Mouse (Mus musculus) embryonic facial prominence, embryonic 14.5 days (tissue): ENCODE results near the gene Gfm2. TPM values are rescaled to one million over a fixed set of nuclear protein-coding genes. Genes with fewer than 3 reads are reported as not detected.
"Not testable (repeated sequence)": the region's sequence is repeated elsewhere in the genome, so short reads cannot be mapped to it uniquely, and the experiment has no call there.

Experiments used
- ATAC-seq: fragments of 200-750 bp; cut with Nextera tagmentation; 2 replicates; pipeline ENCODE4 v1.8.0; 2017; ENCODE audit warnings: low read depth, moderate number of reproducible peaks, moderate TSS enrichment
- DNase-seq: peaks from one replicate; pipeline ENCODE4 v3.0.0-alpha.2; 2015; ENCODE audit warnings: low spot score
- H3K27ac ChIP-seq: fragments of 300-500 bp; sonication (generic); replicated peaks from 2 replicates; pipeline ENCODE4 v1.5.1; 2014; ENCODE audit warnings: low read depth, mild to moderate bottlenecking, low read length, moderate library complexity
- H3K27me3 ChIP-seq: fragments of 300-500 bp; sonication (generic); replicated peaks from 2 replicates; pipeline ENCODE4 v1.6.1; 2014; ENCODE audit warnings: low read length; ENCODE audit not compliant: control insufficient read depth, insufficient read depth
- H3K36me3 ChIP-seq: fragments of 300-500 bp; sonication (generic); 2 replicates; pipeline ENCODE4 v1.6.1; 2014; ENCODE audit warnings: low read length, mixed read lengths; ENCODE audit not compliant: control insufficient read depth, insufficient read depth
- H3K4me1 ChIP-seq: fragments of 300-500 bp; sonication (generic); 2 replicates; pipeline ENCODE4 v1.6.1; 2014; ENCODE audit warnings: antibody characterized with exemption, low read length; ENCODE audit not compliant: control insufficient read depth, insufficient read depth
- H3K4me2 ChIP-seq: fragments of 300-500 bp; sonication (generic); 2 replicates; pipeline ENCODE4 v1.6.1; 2014; ENCODE audit warnings: low read depth, mild to moderate bottlenecking, low read length, moderate library complexity, mixed read lengths
- H3K4me3 ChIP-seq: fragments of 300-500 bp; sonication (generic); 2 replicates; pipeline ENCODE4 v1.5.1; 2014; ENCODE audit warnings: low read depth, mild to moderate bottlenecking, low read length
- H3K9ac ChIP-seq: fragments of 300-500 bp; sonication (generic); 2 replicates; pipeline ENCODE4 v1.6.1; 2014; ENCODE audit warnings: low read depth, mild to moderate bottlenecking, low read length, moderate library complexity, mixed read lengths
- H3K9me3 ChIP-seq: fragments of 300-500 bp; sonication (generic); 2 replicates; pipeline ENCODE4 v1.6.1; 2016; ENCODE audit warnings: low read length; ENCODE audit not compliant: control insufficient read depth
- WGBS: fragments of 180-500 bp; shearing (Covaris S2); extraction: QIAGEN DNeasy Blood & Tissue Kit; methylation state at CpG from one replicate; pipeline ENCODE4 v1.1.7; 2014; 5-methylcytosine and 5-hydroxymethylcytosine counted together
- polyA plus RNA-seq: library from polyadenylated mRNA; unstranded; fragments of >200 nt; fragmentation: Nextera tagmentation; extraction: Ambion mirVana; gene quantifications from 2 replicates; pipeline ENCODE4 v1.2.1, GENCODE M21; 2014

Gfm2 gene
- 21.7 and 23.1 TPM in 2 replicates for polyA plus RNA-seq

DNA sequence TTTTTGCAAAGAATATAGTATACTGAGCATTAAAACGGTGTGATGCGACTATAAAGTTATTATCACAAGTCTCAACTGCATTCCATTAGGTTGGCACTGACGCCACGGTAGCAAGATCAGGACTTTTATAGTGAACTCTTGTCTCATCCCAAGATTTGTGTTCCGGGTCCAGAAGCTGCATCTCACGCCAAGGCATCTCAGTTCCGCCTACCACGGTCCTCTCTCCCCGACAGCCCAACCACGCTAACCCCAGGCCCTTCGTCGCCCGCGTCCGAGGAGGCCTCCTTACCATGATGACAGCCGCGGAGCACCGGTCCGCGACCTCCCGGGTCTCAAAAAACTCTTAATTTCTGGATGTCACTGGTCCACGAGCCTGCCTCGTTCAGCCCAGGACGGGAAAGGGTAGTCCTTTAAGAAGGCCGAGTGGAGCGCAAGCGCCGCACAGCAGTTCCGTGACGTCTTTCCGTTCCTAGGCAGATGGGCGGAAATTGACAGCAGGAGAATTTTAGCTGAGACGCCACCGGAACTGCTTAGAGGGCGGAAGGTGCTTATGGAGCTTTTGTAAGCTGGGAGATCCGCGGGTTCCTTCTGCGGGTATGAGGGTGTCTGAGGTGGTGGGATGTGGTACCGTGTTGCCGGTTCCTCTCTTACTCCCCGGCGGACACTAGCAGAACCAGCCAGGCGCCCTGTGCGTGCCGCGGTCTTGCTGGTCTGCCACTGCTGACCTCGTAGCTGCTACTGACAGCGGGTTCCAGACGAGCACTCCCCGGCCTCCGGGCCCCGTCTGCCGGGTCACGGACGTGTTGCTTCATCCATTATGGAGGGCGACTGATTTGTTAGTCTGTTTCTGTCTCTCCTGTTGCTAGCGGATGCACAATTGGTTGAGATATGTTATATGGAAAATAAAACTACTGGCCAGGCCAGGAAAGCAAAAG, at the start of gene Gfm2, which contains the start of gene Nsa2:
Gfm2 (plus strand) TSS at position 472 of the 935 bp plus-strand sequence.
Nsa2 (minus strand) TSS at position 472 of the 935 bp plus-strand sequence.
- H3K4me1 ChIP-seq = peaks cover 3% of the 10 kb centered on the region; the same call in 1 of the 2 replicates
- no peaks in the 10 kb centered on the region for H3K27me3 ChIP-seq
- peak; percentile 98 for ATAC-seq
- H3K9me3 ChIP-seq = no peaks in the 10 kb centered on the region
- under 1% methylated on average over 54 of the region's 57 CpGs for WGBS
- H3K4me2 ChIP-seq = peak within 1 kb of the TSS; percentile 80
- peak within 1 kb of the TSS; percentile 82 for H3K9ac ChIP-seq
- H3K4me3 ChIP-seq = peak within 1 kb of the TSS; percentile 71
- peak within 1 kb of the TSS; percentile 77 for H3K27ac ChIP-seq
- DNase-seq = peak; percentile 97
- H3K36me3 ChIP-seq = peaks cover 27% of the 10 kb centered on the region

DNA sequence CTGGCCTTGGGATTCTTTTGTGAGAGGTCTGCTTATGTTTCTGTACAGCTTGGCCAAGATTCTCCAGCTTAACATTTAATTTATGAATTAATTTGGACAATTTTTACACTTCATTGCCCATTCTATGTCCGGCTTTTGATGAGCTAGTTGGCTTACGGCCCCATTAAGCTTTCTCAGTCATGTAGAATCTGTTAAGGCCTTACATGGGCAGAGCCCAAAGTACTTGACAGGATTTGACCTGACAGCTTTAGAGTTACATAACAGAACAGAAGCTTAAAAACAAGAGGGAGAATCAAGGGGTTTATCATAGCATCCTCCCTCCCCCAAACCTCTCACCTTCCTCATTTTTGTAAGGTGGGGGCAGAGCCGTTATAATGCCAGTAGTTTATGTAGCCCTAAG, 49.6 kb upstream of the Gfm2 start:
- Histone ChIP-seq H3K27me3 (no peaks in the 10 kb centered on the region), H3K4me3 (no peak overlapping the region), H3K9me3 (no peaks in the 10 kb centered on the region), H3K27ac (no peak overlapping the region), H3K36me3 (no peaks in the 10 kb centered on the region), H3K4me2 (no peak overlapping the region), H3K4me1 (no peaks in the 10 kb centered on the region), H3K9ac (no peak overlapping the region)
- ATAC-seq (0 out of 2 replicates have a peak, but pooled peaks have one; percentile 41), DNase-seq (peak; percentile 75)
- 86% methylated on average over 3 of the region's 3 CpGs for WGBS

DNA sequence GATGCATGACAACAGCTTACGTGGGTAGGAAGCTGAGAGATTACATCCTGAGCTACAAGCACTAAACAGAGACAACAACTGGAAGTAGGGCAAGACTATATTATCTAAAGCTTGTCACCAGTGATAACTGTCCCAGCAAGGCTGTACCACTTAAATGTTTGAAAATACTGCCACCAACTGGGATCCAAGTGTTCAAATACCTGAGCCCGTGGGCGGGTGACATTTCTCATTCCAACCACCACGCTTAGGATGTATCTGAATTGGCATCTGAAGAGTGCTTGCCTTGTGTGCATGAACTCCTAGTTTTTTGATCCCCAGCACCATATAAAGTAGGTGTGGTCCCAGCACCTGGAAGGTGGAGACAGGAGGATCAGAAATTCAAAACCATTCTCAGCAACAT, 42.0 kb upstream of the Gfm2 start:
- H3K4me2 ChIP-seq = no peak overlapping the region
- ATAC-seq = no peak
- no peak overlapping the region for H3K4me3 ChIP-seq
- no peak for DNase-seq
- H3K9ac ChIP-seq = no peak overlapping the region
- no peaks in the 10 kb centered on the region for H3K36me3 ChIP-seq
- H3K4me1 ChIP-seq = no peaks in the 10 kb centered on the region
- WGBS = 86% methylated on average over 4 of the region's 4 CpGs
- H3K27ac ChIP-seq = no peak overlapping the region
- no peaks in the 10 kb centered on the region for H3K9me3 ChIP-seq
- H3K27me3 ChIP-seq = no peaks in the 10 kb centered on the region

GRCm38 (mm10) chr13:97099187-97099852, 38.4 kb upstream of the Gfm2 start, which contains the start of gene Gm6169:
Gm6169 (minus strand) TSS chr13:97099237.
- H3K27me3 ChIP-seq = no peaks in the 10 kb centered on the region
- H3K9me3 ChIP-seq = no peaks in the 10 kb centered on the region
- DNase-seq (peak; percentile 68), ATAC-seq (no peak)
- H3K27ac ChIP-seq = no peak within 1 kb of the TSS
- no peak within 1 kb of the TSS for H3K4me2 ChIP-seq
- H3K36me3 ChIP-seq = no peaks in the 10 kb centered on the region
- no peaks in the 10 kb centered on the region for H3K4me1 ChIP-seq
- 74% methylated on average over 20 of the region's 22 CpGs for whole genome bisulfite sequencing
- H3K4me3 ChIP-seq = no peak within 1 kb of the TSS
- H3K9ac ChIP-seq = no peak within 1 kb of the TSS

DNA sequence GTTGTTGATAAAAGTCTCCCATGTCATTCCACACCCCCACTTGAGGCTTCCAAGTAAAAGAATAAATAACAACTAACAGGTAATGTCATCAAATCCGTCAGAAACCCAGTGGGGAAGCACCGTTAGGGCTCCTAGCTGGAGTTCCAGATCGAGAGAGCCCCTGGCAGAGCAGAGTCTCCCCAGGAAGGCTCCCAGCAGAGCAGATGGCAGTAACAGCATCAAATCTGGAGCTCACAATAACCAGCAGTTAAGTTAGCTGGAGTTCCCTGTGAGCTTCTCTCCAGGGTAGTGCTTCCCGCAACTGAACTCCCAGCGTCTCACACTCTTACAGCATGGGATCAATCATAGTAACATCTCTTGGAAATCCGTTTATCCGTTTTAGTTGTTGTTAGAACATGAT, 32.7 kb upstream of the Gfm2 start:
- no peaks in the 10 kb centered on the region for H3K9me3 ChIP-seq
- DNase-seq (no peak), ATAC-seq (no peak)
- H3K9ac ChIP-seq = no peak overlapping the region
- H3K4me3 ChIP-seq = no peak overlapping the region
- H3K4me1 ChIP-seq = no peaks in the 10 kb centered on the region
- WGBS = 71% methylated on average over 7 of the region's 7 CpGs
- no peak overlapping the region for H3K4me2 ChIP-seq
- no peak overlapping the region for H3K27ac ChIP-seq
- no peaks in the 10 kb centered on the region for H3K27me3 ChIP-seq
- no peaks in the 10 kb centered on the region for H3K36me3 ChIP-seq

DNA sequence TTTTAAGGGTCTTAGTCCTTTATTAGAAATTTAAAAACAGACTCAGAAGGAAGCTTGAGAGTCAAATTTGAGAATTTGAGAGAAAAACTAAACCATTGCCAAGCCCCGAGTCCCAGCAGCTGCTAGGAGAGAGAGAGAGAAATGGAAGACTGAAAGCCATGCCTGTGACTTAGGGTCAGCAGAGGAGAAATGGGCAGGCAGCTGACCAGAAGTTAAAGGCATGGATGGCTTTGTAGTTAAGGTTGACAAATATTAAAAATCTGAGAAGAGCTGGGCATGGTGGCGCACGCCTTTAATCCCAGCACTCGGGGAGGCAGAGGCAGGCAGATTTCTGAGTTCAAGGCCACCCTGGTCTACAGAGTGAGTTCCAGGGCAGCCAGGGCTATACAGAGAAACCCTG, 30.0 kb upstream of the Gfm2 start:
- not testable (repeated sequence) for H3K4me3 ChIP-seq, H3K27ac ChIP-seq, H3K27me3 ChIP-seq, DNase-seq, ATAC-seq, H3K9ac ChIP-seq, H3K36me3 ChIP-seq, H3K9me3 ChIP-seq, H3K4me1 ChIP-seq, H3K4me2 ChIP-seq
- WGBS = 96% methylated on average over 4 of the region's 4 CpGs

- Histone ChIP-seq H3K27ac (no peak overlapping the region), H3K4me2 (no peak overlapping the region), H3K4me1 (no peaks in the 10 kb centered on the region), H3K4me3 (no peak overlapping the region), H3K9me3 (no peaks in the 10 kb centered on the region), H3K27me3 (no peaks in the 10 kb centered on the region), H3K9ac (no peak overlapping the region), H3K36me3 (no peaks in the 10 kb centered on the region)
- ATAC-seq (no peak), DNase-seq (no peak)
- 83% methylated on average over 4 of the region's 4 CpGs for WGBS
Measured at GRCm38 (mm10) chr13:97109046-97109445, 28.7 kb upstream of the Gfm2 start.

DNA sequence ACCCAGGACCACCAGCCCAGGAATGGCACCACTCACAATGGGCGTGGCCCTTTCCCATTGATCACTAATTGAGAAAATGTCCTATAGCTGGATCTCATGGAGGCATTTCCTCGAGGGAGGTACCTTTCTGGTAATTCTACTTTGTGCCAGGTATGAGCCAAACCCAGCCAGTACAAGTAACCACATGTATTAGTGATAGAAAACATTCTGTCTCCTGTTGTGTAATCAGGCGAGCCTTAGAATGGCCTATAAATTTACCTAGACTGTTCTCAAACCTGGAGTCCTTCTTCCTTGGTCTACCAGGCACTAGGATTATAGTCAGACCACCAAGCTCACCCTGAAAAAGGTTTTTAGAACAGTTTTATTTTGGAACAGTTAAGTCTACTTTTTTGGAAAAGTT, 16.4 kb upstream of the Gfm2 start:
- no peak for ATAC-seq

More for the DNA sequence above, 16.4 kb upstream of the Gfm2 start:
- Histone ChIP-seq H3K36me3 (no peaks in the 10 kb centered on the region), H3K27ac (no peak overlapping the region), H3K9me3 (no peaks in the 10 kb centered on the region), H3K4me2 (no peak overlapping the region), H3K27me3 (no peaks in the 10 kb centered on the region), H3K4me3 (no peak overlapping the region), H3K4me1 (no peaks in the 10 kb centered on the region), H3K9ac (no peak overlapping the region)
- WGBS = 74% methylated on average over 3 of the region's 3 CpGs
- DNase-seq = no peak
